Mouse (Mus musculus): ENCODE measurements at regions not wholly inside any gene's neighbourhood (a gene's known extent, or its start where the extent isn't known, plus 50 kb on each side); places are given as distances from the start of the nearest gene placed in this dataset.

GRCm38 (mm10) chr3:115635081-115635480 lies 79.8 kb downstream of the S1pr1 start:
- WGBS: 87% methylated on average over 5 of the region's 5 CpGs
- no peak overlapping the region for H3K4me2 ChIP-seq (replicated peaks; ENCODE audit: low read depth, low read length)
- no peaks in the 10 kb centered on the region for H3K27me3 ChIP-seq (ENCODE audit: insufficient read depth, low read length)
- no peaks in the 10 kb centered on the region for H3K9me3 ChIP-seq (ENCODE audit: low read length)
- H3K4me1 ChIP-seq (ENCODE audit: insufficient read depth, low read length): no peaks in the 10 kb centered on the region
- no peak overlapping the region for H3K9ac ChIP-seq (replicated peaks; ENCODE audit: low read length)
- no peak for ATAC-seq (ENCODE audit: low FRiP score, low TSS enrichment)
- no peak overlapping the region for H3K4me3 ChIP-seq (ENCODE audit: low read length)
- no peak overlapping the region for H3K27ac ChIP-seq (ENCODE audit: low read length)
- no peaks in the 10 kb centered on the region for H3K36me3 ChIP-seq (ENCODE audit: insufficient read depth, low read length)

DNA sequence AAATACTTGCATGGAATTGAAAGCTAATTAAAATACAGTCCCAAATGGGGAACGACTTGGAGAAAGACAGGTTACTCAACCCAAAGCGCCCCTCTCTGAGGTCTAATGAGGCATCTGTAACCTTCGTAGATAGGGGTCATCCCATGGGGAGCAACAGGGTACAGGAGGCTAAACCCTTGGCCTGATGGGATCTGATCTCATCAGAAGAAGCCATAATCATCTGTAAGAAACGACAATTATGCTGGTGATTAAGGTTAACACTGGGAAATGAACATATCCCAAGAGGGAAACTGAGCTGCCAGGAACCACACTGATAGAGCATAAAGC lies 82.5 kb downstream of the S1pr1 start:
- H3K36me3 ChIP-seq (ENCODE audit: insufficient read depth, low read length): no peaks in the 10 kb centered on the region
- no peak overlapping the region for H3K4me3 ChIP-seq (ENCODE audit: low read length)
- H3K9me3 ChIP-seq (ENCODE audit: low read length): no peaks in the 10 kb centered on the region
- no peaks in the 10 kb centered on the region for H3K4me1 ChIP-seq (ENCODE audit: insufficient read depth, low read length)
- no peaks in the 10 kb centered on the region for H3K27me3 ChIP-seq (ENCODE audit: insufficient read depth, low read length)
- ATAC-seq (ENCODE audit: low FRiP score, low TSS enrichment): no peak
- no peak overlapping the region for H3K27ac ChIP-seq (ENCODE audit: low read length)
- H3K9ac ChIP-seq (replicated peaks; ENCODE audit: low read length): no peak overlapping the region
- 78% methylated on average over 4 of the region's 4 CpGs for WGBS
- no peak overlapping the region for H3K4me2 ChIP-seq (replicated peaks; ENCODE audit: low read depth, low read length)

- no peaks in the 10 kb centered on the region for H3K36me3 ChIP-seq (ENCODE audit: insufficient read depth, low read length)
- peaks cover 3% of the 10 kb centered on the region; the same call in 1 of the 2 replicates for H3K27me3 ChIP-seq (ENCODE audit: insufficient read depth, low read length)
- ATAC-seq (ENCODE audit: low FRiP score, low TSS enrichment): no peak
- H3K4me3 ChIP-seq (ENCODE audit: low read length): no peak overlapping the region
- H3K9ac ChIP-seq (replicated peaks; ENCODE audit: low read length): no peak overlapping the region
- no peaks in the 10 kb centered on the region for H3K4me1 ChIP-seq (ENCODE audit: insufficient read depth, low read length)
- H3K4me2 ChIP-seq (replicated peaks; ENCODE audit: low read depth, low read length): no peak overlapping the region
- no peaks in the 10 kb centered on the region for H3K9me3 ChIP-seq (ENCODE audit: low read length)
- H3K27ac ChIP-seq (ENCODE audit: low read length): no peak overlapping the region
- WGBS: 71% methylated on average over 17 of the region's 17 CpGs
Measured at GRCm38 (mm10) chr3:115631573-115632416, 83.1 kb downstream of the S1pr1 start.

DNA sequence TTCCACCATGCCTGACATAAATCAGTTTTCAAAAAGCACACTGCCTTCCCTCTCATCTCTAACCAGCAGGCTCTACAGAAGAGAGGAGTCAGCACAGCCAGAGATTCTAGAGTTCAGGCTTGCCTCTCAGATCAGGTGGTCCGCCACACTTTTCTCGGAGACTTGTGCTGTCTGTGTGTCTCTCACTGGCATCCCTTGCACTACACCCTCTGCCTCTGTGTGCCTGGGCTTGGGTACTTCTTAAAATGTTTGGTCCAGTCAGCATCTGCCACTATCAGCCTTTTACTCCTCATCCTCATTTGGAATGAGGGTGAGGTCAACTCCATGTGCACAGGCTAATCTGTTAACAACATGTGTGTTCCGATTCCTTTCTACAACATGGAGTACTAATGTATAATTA lies 92.0 kb downstream of the S1pr1 start:
- Histone ChIP-seq H3K4me2 (replicated peaks; ENCODE audit: low read depth, low read length) (no peak overlapping the region), H3K9me3 (ENCODE audit: low read length) (no peaks in the 10 kb centered on the region), H3K4me1 (ENCODE audit: insufficient read depth, low read length) (no peaks in the 10 kb centered on the region), H3K27ac (ENCODE audit: low read length) (no peak overlapping the region), H3K36me3 (ENCODE audit: insufficient read depth, low read length) (no peaks in the 10 kb centered on the region), H3K9ac (replicated peaks; ENCODE audit: low read length) (no peak overlapping the region), H3K27me3 (ENCODE audit: insufficient read depth, low read length) (peaks cover 3% of the 10 kb centered on the region; the same call in 1 of the 2 replicates), H3K4me3 (ENCODE audit: low read length) (no peak overlapping the region)
- ATAC-seq (ENCODE audit: low FRiP score, low TSS enrichment): no peak
- WGBS: 92% methylated on average over 3 of the region's 3 CpGs

DNA sequence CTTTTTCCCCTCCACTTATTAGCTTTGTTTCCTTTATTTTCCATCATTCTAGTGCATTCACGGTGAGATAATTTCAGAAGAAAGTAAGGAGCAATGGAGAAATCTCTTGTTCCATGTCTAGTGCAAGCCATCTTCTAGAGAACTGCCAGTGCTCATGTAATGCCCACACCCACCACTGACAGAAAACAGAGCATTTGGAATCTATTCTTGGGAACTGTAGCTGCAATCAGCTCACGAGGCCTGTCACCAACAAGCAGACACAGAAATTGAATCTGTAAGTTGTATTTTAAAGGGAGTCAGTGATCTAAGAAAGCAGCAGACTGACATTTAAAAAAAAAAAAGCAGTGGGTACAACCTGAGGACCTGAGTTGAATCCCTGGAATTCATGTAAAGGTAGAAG lies 92.6 kb downstream of the S1pr1 start:
- Histone ChIP-seq H3K36me3 (ENCODE audit: insufficient read depth, low read length) (no peaks in the 10 kb centered on the region), H3K9me3 (ENCODE audit: low read length) (no peaks in the 10 kb centered on the region), H3K27me3 (ENCODE audit: insufficient read depth, low read length) (peaks cover 3% of the 10 kb centered on the region; the same call in 1 of the 2 replicates), H3K4me2 (replicated peaks; ENCODE audit: low read depth, low read length) (no peak overlapping the region), H3K4me1 (ENCODE audit: insufficient read depth, low read length) (no peaks in the 10 kb centered on the region), H3K9ac (replicated peaks; ENCODE audit: low read length) (no peak overlapping the region), H3K27ac (ENCODE audit: low read length) (no peak overlapping the region), H3K4me3 (ENCODE audit: low read length) (no peak overlapping the region)
- no peak for ATAC-seq (ENCODE audit: low FRiP score, low TSS enrichment)
- WGBS: 85% methylated on average over 2 of the region's 2 CpGs

DNA sequence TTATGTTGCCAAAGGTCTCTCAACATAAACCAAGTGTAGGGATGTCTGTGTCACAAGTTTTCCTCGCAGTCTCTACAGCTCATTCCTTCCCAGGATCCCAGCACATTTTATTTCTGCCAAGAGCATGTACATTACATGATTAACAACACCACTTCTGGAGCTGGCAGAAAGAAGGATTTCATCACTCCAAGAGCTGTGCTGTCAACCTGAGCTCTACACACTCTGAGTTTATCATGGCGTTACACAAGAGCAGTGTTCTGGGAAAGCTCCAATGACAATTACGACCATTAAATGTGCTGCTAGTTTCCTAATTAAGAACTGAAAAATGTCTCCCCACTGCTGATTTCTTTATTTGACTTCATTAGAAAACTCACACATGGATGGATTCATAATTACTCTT lies 94.9 kb downstream of the S1pr1 start:
- Histone ChIP-seq H3K27ac (ENCODE audit: low read length) (no peak overlapping the region), H3K36me3 (ENCODE audit: insufficient read depth, low read length) (no peaks in the 10 kb centered on the region), H3K4me1 (ENCODE audit: insufficient read depth, low read length) (no peaks in the 10 kb centered on the region), H3K9ac (replicated peaks; ENCODE audit: low read length) (no peak overlapping the region), H3K9me3 (ENCODE audit: low read length) (no peaks in the 10 kb centered on the region), H3K4me3 (ENCODE audit: low read length) (no peak overlapping the region), H3K4me2 (replicated peaks; ENCODE audit: low read depth, low read length) (no peak overlapping the region), H3K27me3 (ENCODE audit: insufficient read depth, low read length) (no peaks in the 10 kb centered on the region)
- WGBS: 64% methylated on average over 3 of the region's 3 CpGs
- ATAC-seq (ENCODE audit: low FRiP score, low TSS enrichment): no peak

DNA sequence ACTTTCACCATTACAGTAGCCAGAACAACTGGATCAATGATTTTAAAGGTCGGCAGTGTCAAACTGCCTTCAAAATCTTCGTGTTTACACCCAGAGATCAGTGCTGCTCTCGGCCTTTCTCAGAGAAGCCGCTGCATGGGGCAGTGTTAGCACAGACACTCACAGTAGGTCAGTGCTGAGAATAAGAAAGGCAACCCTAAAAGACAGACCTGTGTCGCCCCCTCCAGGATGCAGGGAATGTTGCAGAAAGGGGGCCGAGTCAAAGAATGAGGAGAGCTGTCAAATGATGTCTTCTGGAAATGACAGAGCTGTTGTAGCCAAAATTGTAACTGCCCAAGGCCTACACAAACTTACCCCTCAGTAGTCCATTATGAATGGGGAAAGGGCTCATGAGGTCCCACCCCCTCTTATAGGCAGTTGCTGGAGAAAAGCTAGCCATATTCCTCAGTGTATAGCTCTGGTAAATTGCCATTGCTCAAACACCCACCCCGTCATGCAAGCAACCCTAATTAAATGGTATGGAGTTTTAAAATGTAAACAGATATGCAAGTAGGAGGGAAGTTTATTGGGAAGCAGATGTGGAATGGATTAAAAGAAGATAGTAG lies 98.8 kb downstream of the S1pr1 start:
- Histone ChIP-seq H3K27me3 (ENCODE audit: insufficient read depth, low read length) (no peaks in the 10 kb centered on the region), H3K4me3 (ENCODE audit: low read length) (no peak overlapping the region), H3K4me1 (ENCODE audit: insufficient read depth, low read length) (no peaks in the 10 kb centered on the region), H3K36me3 (ENCODE audit: insufficient read depth, low read length) (no peaks in the 10 kb centered on the region), H3K9ac (replicated peaks; ENCODE audit: low read length) (no peak overlapping the region), H3K27ac (ENCODE audit: low read length) (no peak overlapping the region), H3K9me3 (ENCODE audit: low read length) (no peaks in the 10 kb centered on the region), H3K4me2 (replicated peaks; ENCODE audit: low read depth, low read length) (no peak overlapping the region)
- WGBS: 36% methylated on average over 7 of the region's 7 CpGs
- no peak for ATAC-seq (ENCODE audit: low FRiP score, low TSS enrichment)

- no peak for ATAC-seq (ENCODE audit: low FRiP score, low TSS enrichment)
- no peaks in the 10 kb centered on the region for H3K27me3 ChIP-seq (ENCODE audit: insufficient read depth, low read length)
- no peak overlapping the region for H3K4me3 ChIP-seq (ENCODE audit: low read length)
- no peak overlapping the region for H3K4me2 ChIP-seq (replicated peaks; ENCODE audit: low read depth, low read length)
- H3K27ac ChIP-seq (ENCODE audit: low read length): no peak overlapping the region
- WGBS: 90% methylated on average over 6 of the region's 6 CpGs
- H3K9ac ChIP-seq (replicated peaks; ENCODE audit: low read length): no peak overlapping the region
- H3K9me3 ChIP-seq (ENCODE audit: low read length): no peaks in the 10 kb centered on the region
- H3K36me3 ChIP-seq (ENCODE audit: insufficient read depth, low read length): no peaks in the 10 kb centered on the region
- no peaks in the 10 kb centered on the region for H3K4me1 ChIP-seq (ENCODE audit: insufficient read depth, low read length)
Measured at GRCm38 (mm10) chr3:115612859-115613258, 102.0 kb downstream of the S1pr1 start.

GRCm38 (mm10) chr3:115608087-115608486 lies 106.8 kb downstream of the S1pr1 start:
- no peaks in the 10 kb centered on the region for H3K9me3 ChIP-seq (ENCODE audit: low read length)
- H3K36me3 ChIP-seq (ENCODE audit: insufficient read depth, low read length): no peaks in the 10 kb centered on the region
- no peak overlapping the region for H3K4me3 ChIP-seq (ENCODE audit: low read length)
- no peak overlapping the region for H3K27ac ChIP-seq (ENCODE audit: low read length)
- H3K4me1 ChIP-seq (ENCODE audit: insufficient read depth, low read length): no peaks in the 10 kb centered on the region
- 87% methylated on average over 5 of the region's 5 CpGs for WGBS
- no peaks in the 10 kb centered on the region for H3K27me3 ChIP-seq (ENCODE audit: insufficient read depth, low read length)
- ATAC-seq (ENCODE audit: low FRiP score, low TSS enrichment): no peak
- no peak overlapping the region for H3K4me2 ChIP-seq (replicated peaks; ENCODE audit: low read depth, low read length)
- H3K9ac ChIP-seq (replicated peaks; ENCODE audit: low read length): no peak overlapping the region

DNA sequence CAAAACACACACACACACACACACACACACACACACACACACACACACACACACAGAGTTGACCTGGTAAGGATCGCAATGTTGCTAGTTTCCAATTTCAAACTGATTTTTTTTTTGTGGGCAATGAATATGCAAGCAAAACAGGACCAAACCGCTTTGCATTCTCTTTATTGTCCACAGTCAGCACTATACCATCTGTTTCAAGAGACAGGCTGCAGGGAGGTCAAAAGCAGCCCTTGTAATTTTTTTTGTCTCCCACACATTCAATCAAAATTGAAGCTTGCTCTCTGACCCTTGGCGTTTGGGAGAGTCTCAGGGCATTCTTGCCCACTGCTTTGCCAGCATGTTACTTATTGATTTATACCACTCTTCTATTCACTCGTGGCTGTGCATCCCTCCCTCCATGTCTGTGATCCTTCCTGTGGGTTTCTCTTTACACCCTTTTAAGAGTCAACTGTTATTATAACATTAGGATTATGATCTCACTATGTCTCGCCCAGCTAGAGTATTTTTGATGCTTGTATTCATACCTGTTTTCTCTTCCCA lies 110.1 kb downstream of the S1pr1 start:
- 34% methylated on average over 5 of the region's 5 CpGs for WGBS
- Histone ChIP-seq H3K27me3 (ENCODE audit: insufficient read depth, low read length) (no peaks in the 10 kb centered on the region), H3K36me3 (ENCODE audit: insufficient read depth, low read length) (no peaks in the 10 kb centered on the region), H3K4me2 (replicated peaks; ENCODE audit: low read depth, low read length) (no peak overlapping the region), H3K27ac (ENCODE audit: low read length) (no peak overlapping the region), H3K4me1 (ENCODE audit: insufficient read depth, low read length) (no peaks in the 10 kb centered on the region), H3K9me3 (ENCODE audit: low read length) (no peaks in the 10 kb centered on the region), H3K4me3 (ENCODE audit: low read length) (no peak overlapping the region), H3K9ac (replicated peaks; ENCODE audit: low read length) (no peak overlapping the region)
- no peak for ATAC-seq (ENCODE audit: low FRiP score, low TSS enrichment)

Measured in kidney, embryonic 16.5 days (tissue).